8 mouse cellular contexts compared by ENCODE assay signal in genomic region chr19:59321990-59322389, GRCm38 (mm10). TPM values are rescaled to one million over a fixed set of nuclear protein-coding genes. Genes with fewer than 3 reads are reported as not detected.
DNase-seq lines count a peak whose midpoint lies in the region; ATAC-seq and TF ChIP-seq lines count a peak whose summit lies in the region.

TSS of gene Rps12-ps3 (plus strand) at chr19:59322290.

- H3K27me3 ChIP-seq in forebrain, embryonic 11.5 days (ENCODE audit: control insufficient read depth, insufficient read depth, low read length): no peaks in the 10 kb centered on the region
- H3K27me3 ChIP-seq in forebrain, embryonic 16.5 days (replicated peaks; ENCODE audit: control insufficient read depth, insufficient read depth, low read length): no peaks in the 10 kb centered on the region
- H3K27me3 ChIP-seq in midbrain, embryonic 14.5 days (ENCODE audit: control insufficient read depth, insufficient read depth, low read length): no peaks in the 10 kb centered on the region
- H3K27me3 ChIP-seq in midbrain, postnatal 0 days (ENCODE audit: insufficient read depth, low read length): no peaks in the 10 kb centered on the region
- H3K27me3 ChIP-seq in heart, embryonic 14.5 days (ENCODE audit: control insufficient read depth, insufficient read depth, low read length): no peaks in the 10 kb centered on the region
- no peaks in the 10 kb centered on the region for H3K27me3 ChIP-seq in liver, embryonic 11.5 days (replicated peaks; ENCODE audit: control insufficient read depth, insufficient read depth, low read length)

- no peaks in the 10 kb centered on the region for H3K9me3 ChIP-seq in forebrain, embryonic 11.5 days (ENCODE audit: control insufficient read depth, low read length)
- H3K9me3 ChIP-seq in forebrain, embryonic 16.5 days (ENCODE audit: control insufficient read depth, low read length): no peaks in the 10 kb centered on the region
- H3K9me3 ChIP-seq in midbrain, embryonic 14.5 days (ENCODE audit: control insufficient read depth, low read length): no peaks in the 10 kb centered on the region
- no peaks in the 10 kb centered on the region for H3K9me3 ChIP-seq in midbrain, postnatal 0 days (ENCODE audit: low read length)
- no peaks in the 10 kb centered on the region for H3K9me3 ChIP-seq in heart, embryonic 14.5 days (ENCODE audit: control insufficient read depth, low read length)
- no peaks in the 10 kb centered on the region for H3K9me3 ChIP-seq in liver, embryonic 11.5 days (ENCODE audit: control insufficient read depth, low read length)

- no peak for ATAC-seq in forebrain, embryonic 11.5 days (replicated peaks; ENCODE audit: low FRiP score)
- no peak for ATAC-seq in forebrain, embryonic 16.5 days
- no peak for ATAC-seq in midbrain, embryonic 14.5 days (ENCODE audit: low FRiP score, low TSS enrichment)
- ATAC-seq in midbrain, postnatal 0 days (ENCODE audit: low FRiP score): no peak
- no peak for ATAC-seq in heart, embryonic 14.5 days (ENCODE audit: insufficient number of reproducible peaks, insufficient read depth, low FRiP score, low read depth)
- ATAC-seq in liver, embryonic 11.5 days (replicated peaks; ENCODE audit: low FRiP score): no peak

- H3K4me3 ChIP-seq in forebrain, embryonic 11.5 days (ENCODE audit: low read depth, low read length): no peak within 1 kb of the TSS
- H3K4me3 ChIP-seq in forebrain, embryonic 16.5 days (replicated peaks; ENCODE audit: low read length): no peak within 1 kb of the TSS
- no peak within 1 kb of the TSS for H3K4me3 ChIP-seq in midbrain, embryonic 14.5 days (replicated peaks; ENCODE audit: low read depth, low read length)
- H3K4me3 ChIP-seq in midbrain, postnatal 0 days (ENCODE audit: low read depth, low read length): no peak within 1 kb of the TSS
- no peak within 1 kb of the TSS for H3K4me3 ChIP-seq in heart, embryonic 14.5 days (ENCODE audit: control insufficient read depth in 1 of 2, insufficient read depth in 1 of 2, low read depth in 1 of 2, low read length in 2 of 2)
- H3K4me3 ChIP-seq in liver, embryonic 11.5 days (ENCODE audit: low read depth, low read length): no peak within 1 kb of the TSS

- 99% methylated on average over 11 of the region's 14 CpGs for WGBS in forebrain, embryonic 11.5 days
- WGBS in forebrain, embryonic 16.5 days: 97% methylated on average over 9 of the region's 14 CpGs
- WGBS in midbrain, embryonic 14.5 days: over 99% methylated on average over 10 of the region's 14 CpGs
- WGBS in midbrain, postnatal 0 days: 99% methylated on average over 11 of the region's 14 CpGs
- WGBS in heart, embryonic 14.5 days: 94% methylated on average over 12 of the region's 14 CpGs
- WGBS in liver, embryonic 11.5 days: 93% methylated on average over 12 of the region's 14 CpGs

- no peak within 1 kb of the TSS for H3K27ac ChIP-seq in forebrain, embryonic 11.5 days (ENCODE audit: low read depth, low read length)
- no peak within 1 kb of the TSS for H3K27ac ChIP-seq in forebrain, embryonic 16.5 days (ENCODE audit: low read length)
- no peak within 1 kb of the TSS for H3K27ac ChIP-seq in midbrain, embryonic 14.5 days (replicated peaks; ENCODE audit: low read depth, low read length)
- H3K27ac ChIP-seq in midbrain, postnatal 0 days (ENCODE audit: low read depth, low read length): no peak within 1 kb of the TSS
- no peak within 1 kb of the TSS for H3K27ac ChIP-seq in heart, embryonic 14.5 days (replicated peaks in 1 of 2; ENCODE audit: control insufficient read depth in 1 of 2, insufficient read depth in 1 of 2, low read depth in 2 of 2, low read length in 2 of 2)
- H3K27ac ChIP-seq in liver, embryonic 11.5 days (ENCODE audit: low read depth, low read length): no peak within 1 kb of the TSS

- no peak within 1 kb of the TSS for H3K9ac ChIP-seq in forebrain, embryonic 11.5 days (ENCODE audit: low read length)
- no peak within 1 kb of the TSS for H3K9ac ChIP-seq in forebrain, embryonic 16.5 days (replicated peaks; ENCODE audit: low read depth, low read length)
- no peak within 1 kb of the TSS for H3K9ac ChIP-seq in midbrain, embryonic 14.5 days (replicated peaks; ENCODE audit: low read length)
- H3K9ac ChIP-seq in midbrain, postnatal 0 days (replicated peaks; ENCODE audit: low read length, poor library complexity, severe bottlenecking): no peak within 1 kb of the TSS
- no peak within 1 kb of the TSS for H3K9ac ChIP-seq in heart, embryonic 14.5 days (ENCODE audit: low read length)
- no peak within 1 kb of the TSS for H3K9ac ChIP-seq in liver, embryonic 11.5 days (ENCODE audit: low read depth, low read length)

- DNase-seq in forebrain, embryonic 11.5 days (ENCODE audit: low spot score): no peak
- DNase-seq in midbrain, embryonic 14.5 days: no peak
- no peak for DNase-seq in midbrain, postnatal 0 days (ENCODE audit: low spot score)
- no peak for DNase-seq in liver, embryonic 11.5 days (ENCODE audit: low spot score)
- DNase-seq in cerebellum, adult 11 months: no peak
- DNase-seq in kidney, adult 18-20 months: no peak

- TF ChIP-seq CTCF in midbrain, postnatal 0 days (IDR thresholded peaks at IDR 0.05): no peak

- no peaks in the 10 kb centered on the region; the same call in 1 of the 2 replicates for H3K36me3 ChIP-seq in forebrain, embryonic 11.5 days (ENCODE audit: control insufficient read depth, insufficient read depth, low read length)
- H3K36me3 ChIP-seq in forebrain, embryonic 16.5 days (ENCODE audit: control insufficient read depth, insufficient read depth): no peaks in the 10 kb centered on the region
- 0 out of 2 replicates have a peak, but pooled peaks cover 6% of the 10 kb centered on the region for H3K36me3 ChIP-seq in midbrain, embryonic 14.5 days (ENCODE audit: control insufficient read depth, insufficient read depth, low read length)
- H3K36me3 ChIP-seq in midbrain, postnatal 0 days (ENCODE audit: insufficient read depth, low read length): no peaks in the 10 kb centered on the region
- H3K36me3 ChIP-seq in heart, embryonic 14.5 days (ENCODE audit: control insufficient read depth, insufficient read depth, low read length): peaks cover 8% of the 10 kb centered on the region; the same call in 1 of the 2 replicates
- no peaks in the 10 kb centered on the region for H3K36me3 ChIP-seq in liver, embryonic 11.5 days (ENCODE audit: control insufficient read depth, insufficient read depth, low read length)

- H3K4me1 ChIP-seq in forebrain, embryonic 11.5 days (replicated peaks; ENCODE audit: control insufficient read depth, insufficient read depth, low read length): no peaks in the 10 kb centered on the region
- H3K4me1 ChIP-seq in forebrain, embryonic 16.5 days (replicated peaks; ENCODE audit: control insufficient read depth, insufficient read depth, low read length): no peaks in the 10 kb centered on the region
- H3K4me1 ChIP-seq in midbrain, embryonic 14.5 days (ENCODE audit: control insufficient read depth, insufficient read depth, low read length): no peaks in the 10 kb centered on the region
- H3K4me1 ChIP-seq in midbrain, postnatal 0 days (ENCODE audit: insufficient read depth, low read length): no peaks in the 10 kb centered on the region
- peaks cover 0 to 3% of the 10 kb centered on the region in 2 experiments; a peak in 2 of 4 replicates for H3K4me1 ChIP-seq in heart, embryonic 14.5 days (ENCODE audit: control insufficient read depth in 2 of 2, insufficient read depth in 2 of 2, low read length in 2 of 2)
- no peaks in the 10 kb centered on the region for H3K4me1 ChIP-seq in liver, embryonic 11.5 days (replicated peaks; ENCODE audit: control insufficient read depth, insufficient read depth, low read length)

- H3K4me2 ChIP-seq in forebrain, embryonic 11.5 days (ENCODE audit: low read depth, low read length, severe bottlenecking): no peak within 1 kb of the TSS
- no peak within 1 kb of the TSS for H3K4me2 ChIP-seq in forebrain, embryonic 16.5 days (ENCODE audit: low read length)
- H3K4me2 ChIP-seq in midbrain, embryonic 14.5 days (ENCODE audit: low read length): no peak within 1 kb of the TSS
- no peak within 1 kb of the TSS for H3K4me2 ChIP-seq in midbrain, postnatal 0 days (ENCODE audit: low read depth, low read length, poor library complexity, severe bottlenecking)
- H3K4me2 ChIP-seq in heart, embryonic 14.5 days (ENCODE audit: low read length): no peak within 1 kb of the TSS
- H3K4me2 ChIP-seq in liver, embryonic 11.5 days: no peak within 1 kb of the TSS

RNA-seq across cellular contexts. Expression of gene Rps12-ps3, which starts in this region (rescaled TPM):
- polyA plus RNA-seq in forebrain, embryonic 11.5 days (2014; fragmentation: Nextera tagmentation; extraction: Ambion mirVana): 9.5 and 13.5 TPM in 2 replicates
- polyA plus RNA-seq in forebrain, embryonic 16.5 days (2015; fragmentation: Nextera tagmentation; extraction: Ambion mirVana): 4.7 and 5.1 TPM in 2 replicates
- 26.3 and 29.8 TPM in 2 replicates for polyA plus RNA-seq in midbrain, embryonic 14.5 days (2014; fragmentation: Nextera tagmentation; extraction: Ambion mirVana)
- total RNA-seq in midbrain, postnatal 0 days (2014; rRNA removed): 77.4 and 105 TPM in 2 replicates
- polyA plus RNA-seq in midbrain, postnatal 0 days (2015; fragmentation: Nextera tagmentation; extraction: Ambion mirVana): 9.1 and 9.7 TPM in 2 replicates
- 8.7 and 25.4 TPM in 2 replicates for polyA plus RNA-seq in heart, embryonic 14.5 days (2014; fragmentation: Nextera tagmentation; extraction: Ambion mirVana)
- 63.6 and 85.2 TPM in 2 replicates for polyA plus RNA-seq in liver, embryonic 11.5 days (2014; fragmentation: Nextera tagmentation; extraction: Ambion mirVana)
